Mouse (Mus musculus): ENCODE results near the gene Gm3376.
"Not testable (repeated sequence)": the region's sequence is repeated elsewhere in the genome, so short reads cannot be mapped to it uniquely, and the experiment has no call there.

The Gm3376 gene

GRCm38 (mm10) chrY:3771373-3771772 lies at the start of gene Gm3376:
TSS of gene Gm3376 (plus strand) at chrY:3771673.
- not testable (repeated sequence) for DNase-seq
